In genomic region chr4:21793631-21794030, GRCm38 (mm10) we compare ENCODE assay signal across 18 mouse cellular contexts. TPM values are rescaled to one million over a fixed set of nuclear protein-coding genes. Genes with fewer than 3 reads are reported as not detected.
DNase-seq lines count a peak whose midpoint lies in the region; ATAC-seq and TF ChIP-seq lines count a peak whose summit lies in the region.
"Had no signal": no experiment of that assay in that cellular context is flagged by ENCODE, and none has a peak within 500 bp of the region (broad histone marks: within the 10 kb centered on the region; RNA-seq: fewer than 3 reads in every experiment).

No protein-coding gene starts in this region.

- intact Hi-C loops in gastrocnemius, adult 2 months (cut with DNase I) = no loop called here

- no peak overlapping the region for H3K4me3 ChIP-seq in forebrain, embryonic 16.5 days (replicated peaks; ENCODE audit: low read length)
- H3K4me3 ChIP-seq in forebrain, embryonic 15.5 days = no peak overlapping the region
- no peak overlapping the region for H3K4me3 ChIP-seq in neural tube, embryonic 13.5 days
- H3K4me3 ChIP-seq in gastrocnemius, adult 2 months = no peak overlapping the region
- H3K4me3 ChIP-seq: embryonic facial prominence, embryonic 13.5 days; midbrain, embryonic 10.5 days had no signal

- H3K9ac ChIP-seq in forebrain, embryonic 16.5 days (replicated peaks; ENCODE audit: low read depth, low read length) = no peak overlapping the region
- H3K9ac ChIP-seq in forebrain, embryonic 15.5 days (replicated peaks) = no peak overlapping the region
- no peak overlapping the region for H3K9ac ChIP-seq in neural tube, embryonic 13.5 days
- H3K9ac ChIP-seq: embryonic facial prominence, embryonic 13.5 days; liver, postnatal 0 days had no signal

- no peaks in the 10 kb centered on the region for H3K27me3 ChIP-seq in forebrain, embryonic 16.5 days (replicated peaks; ENCODE audit: control insufficient read depth, insufficient read depth, low read length)
- H3K27me3 ChIP-seq in forebrain, embryonic 15.5 days = no peaks in the 10 kb centered on the region
- H3K27me3 ChIP-seq in neural tube, embryonic 13.5 days = no peaks in the 10 kb centered on the region
- H3K27me3 ChIP-seq: embryonic facial prominence, embryonic 13.5 days had no signal

- peak; percentile 61 for ATAC-seq in forebrain, embryonic 16.5 days
- ATAC-seq in forebrain, embryonic 15.5 days (replicated peaks) = no peak
- ATAC-seq in neural tube, embryonic 13.5 days (ENCODE audit: low read depth) = peak; percentile 85
- ATAC-seq: intestine, postnatal 0 days; liver, postnatal 0 days had no signal

- H3K4me2 ChIP-seq in forebrain, embryonic 16.5 days (ENCODE audit: low read length) = no peak overlapping the region
- H3K4me2 ChIP-seq in forebrain, embryonic 15.5 days (replicated peaks) = no peak overlapping the region
- no peak overlapping the region for H3K4me2 ChIP-seq in neural tube, embryonic 13.5 days
- H3K4me2 ChIP-seq: embryonic facial prominence, embryonic 13.5 days; heart, embryonic 11.5 days had no signal

- TF ChIP-seq CTCF in gastrocnemius, adult 2 months (IDR thresholded peaks at IDR 0.05) = no peak

- no peaks in the 10 kb centered on the region for H3K9me3 ChIP-seq in forebrain, embryonic 16.5 days (ENCODE audit: control insufficient read depth, low read length)
- H3K9me3 ChIP-seq in forebrain, embryonic 15.5 days = no peaks in the 10 kb centered on the region
- 0 out of 2 replicates have a peak, but pooled peaks cover 5% of the 10 kb centered on the region for H3K9me3 ChIP-seq in neural tube, embryonic 13.5 days
- H3K9me3 ChIP-seq: embryonic facial prominence, embryonic 13.5 days; midbrain, embryonic 10.5 days had no signal

- peaks cover 8% of the 10 kb centered on the region for H3K36me3 ChIP-seq in forebrain, embryonic 16.5 days (ENCODE audit: control insufficient read depth, insufficient read depth)
- peaks cover 7% of the 10 kb centered on the region for H3K36me3 ChIP-seq in forebrain, embryonic 15.5 days
- H3K36me3 ChIP-seq in neural tube, embryonic 13.5 days = peaks cover 38% of the 10 kb centered on the region

- H3K4me1 ChIP-seq in forebrain, embryonic 16.5 days (replicated peaks; ENCODE audit: control insufficient read depth, insufficient read depth, low read length) = no peaks in the 10 kb centered on the region
- peaks cover 3% of the 10 kb centered on the region; the same call in 1 of the 2 replicates for H3K4me1 ChIP-seq in forebrain, embryonic 15.5 days
- 0 out of 2 replicates have a peak, but pooled peaks cover 4% of the 10 kb centered on the region for H3K4me1 ChIP-seq in neural tube, embryonic 13.5 days (replicated peaks)
- H3K4me1 ChIP-seq: embryonic facial prominence, embryonic 13.5 days; midbrain, embryonic 10.5 days had no signal

- 48% methylated on average over 3 of the region's 3 CpGs for WGBS in forebrain, embryonic 16.5 days
- WGBS in forebrain, embryonic 15.5 days = 55% methylated on average over 3 of the region's 3 CpGs
- WGBS in neural tube, embryonic 13.5 days = 29% methylated on average over 3 of the region's 3 CpGs

- no peak overlapping the region for H3K27ac ChIP-seq in forebrain, embryonic 16.5 days (ENCODE audit: low read length)
- H3K27ac ChIP-seq in forebrain, embryonic 15.5 days (replicated peaks) = no peak overlapping the region
- H3K27ac ChIP-seq in neural tube, embryonic 13.5 days (replicated peaks) = no peak overlapping the region
- no peak overlapping the region for H3K27ac ChIP-seq in gastrocnemius, adult 2 months
- H3K27ac ChIP-seq: embryonic facial prominence, embryonic 13.5 days; kidney, postnatal 0 days; midbrain, embryonic 10.5 days had no signal

- no peak for DNase-seq in neural tube, embryonic 10.5 days (ENCODE audit: extremely low spot score, low spot score)
- peak; percentile 35 to 70 for DNase-seq in layer of hippocampus, postnatal 14 days (ENCODE audit: low spot score in 2 of 2)
- no peak for DNase-seq in gastrocnemius, adult 2 months
- DNase-seq in urinary bladder, postnatal 10 days (ENCODE audit: low spot score) = no peak
- DNase-seq: adrenal gland, adult 2 months; gastrocnemius, postnatal 25 days; heart, postnatal 36 days; liver, postnatal 0 days; lung, postnatal 36 days; right cerebral cortex, postnatal 25 days had no signal

RNA-seq across cellular contexts. Expression of gene Tstd3, which starts 26.6 kb away (rescaled TPM):
- polyA plus RNA-seq in forebrain, embryonic 16.5 days (2015; fragmentation: Nextera tagmentation; extraction: Ambion mirVana) = 12.1 and 14.9 TPM in 2 replicates
- polyA plus RNA-seq in forebrain, embryonic 15.5 days (2015; fragmentation: Nextera tagmentation; extraction: Ambion mirVana) = 14.9 and 16.4 TPM in 2 replicates
- polyA plus RNA-seq in neural tube, embryonic 13.5 days (2015; fragmentation: Nextera tagmentation; extraction: Ambion mirVana) = 23.9 and 24.8 TPM in 2 replicates
- total RNA-seq in layer of hippocampus, postnatal 14 days (2021) = 10 to 100 TPM; 20.6 to 23.0 TPM
- 10 to 100 TPM; 10.8 to 15.1 TPM for total RNA-seq in gastrocnemius, adult 2 months (2021)

RNA-seq across cellular contexts. Expression of gene Usp45, which starts 26.7 kb away (rescaled TPM):
- 9.2 and 10.1 TPM in 2 replicates for polyA plus RNA-seq in forebrain, embryonic 16.5 days (2015; fragmentation: Nextera tagmentation; extraction: Ambion mirVana)
- 7.0 and 8.8 TPM in 2 replicates for polyA plus RNA-seq in forebrain, embryonic 15.5 days (2015; fragmentation: Nextera tagmentation; extraction: Ambion mirVana)
- polyA plus RNA-seq in neural tube, embryonic 13.5 days (2015; fragmentation: Nextera tagmentation; extraction: Ambion mirVana) = 6.5 and 8.4 TPM in 2 replicates
- total RNA-seq in layer of hippocampus, postnatal 14 days (2021) = 10 to 100 TPM; 38.5 to 48.3 TPM
- total RNA-seq in gastrocnemius, adult 2 months (2021) = 10 to 100 TPM; 21.2 to 22.3 TPM

RNA-seq across cellular contexts. Expression of gene Pnisr, which starts 53.8 kb away (rescaled TPM):
- 197 and 206 TPM in 2 replicates for polyA plus RNA-seq in forebrain, embryonic 16.5 days (2015; fragmentation: Nextera tagmentation; extraction: Ambion mirVana)
- polyA plus RNA-seq in forebrain, embryonic 15.5 days (2015; fragmentation: Nextera tagmentation; extraction: Ambion mirVana) = 185 and 195 TPM in 2 replicates
- 150 and 166 TPM in 2 replicates for polyA plus RNA-seq in neural tube, embryonic 13.5 days (2015; fragmentation: Nextera tagmentation; extraction: Ambion mirVana)
- total RNA-seq in layer of hippocampus, postnatal 14 days (2021) = 100 to 1,000 TPM; 181 to 183 TPM
- total RNA-seq in gastrocnemius, adult 2 months (2021) = 10 to 100 TPM; 48.9 to 49.2 TPM

Comparison
In these comparisons a context has a peak if more than half of its experiments do, and no peak if none do; other contexts are left out.
1. DNase-seq: peak in layer of hippocampus, postnatal 14 days (2 of 2); none in neural tube, embryonic 10.5 days (single experiment), gastrocnemius, adult 2 months (single experiment) and urinary bladder, postnatal 10 days (single experiment).